Mouse (Mus musculus) frontal cortex, postnatal 14 days (tissue): ENCODE results near the gene Psmc5.

Source experiments
- DNase-seq, 2 experiments: peaks; one replicate each; pipeline ENCODE4 v3.0.0; 2022; ENCODE audit warnings: low spot score in 2 of 2

Gene Psmc5

GRCm38 (mm10) chr11:106306065-106306385, 50.1 kb downstream of the Psmc5 start:
- DNase-seq = no peak

- DNase-seq = no peak
Observed at GRCm38 (mm10) chr11:106306758-106307157, 50.8 kb downstream of the Psmc5 start.

GRCm38 (mm10) chr11:106307432-106307831, 51.5 kb downstream of the Psmc5 start:
- no peak for DNase-seq

- no peak for DNase-seq
Observed at GRCm38 (mm10) chr11:106308162-106308561, 52.2 kb downstream of the Psmc5 start.

- DNase-seq = no peak
Observed at GRCm38 (mm10) chr11:106310123-106310522, 54.2 kb downstream of the Psmc5 start.
